Mouse (Mus musculus) midbrain, embryonic 10.5 days (tissue): ENCODE measurements around the gene Pnpo. TPM values are rescaled to one million over a fixed set of nuclear protein-coding genes. Genes with fewer than 3 reads are reported as not detected.

Experiments used
- DNase-seq: peaks from one replicate; pipeline ENCODE4 v3.0.0-alpha.2; 2017; ENCODE audit warnings: low spot score
- H3K27ac ChIP-seq: fragments of 300-500 bp; sonication (generic); replicated peaks from 2 replicates; pipeline ENCODE4 v1.5.1; 2016; ENCODE audit warnings: mild to moderate bottlenecking
- H3K27me3 ChIP-seq: fragments of 300-500 bp; sonication (generic); 2 replicates; pipeline ENCODE4 v1.6.1; 2016; ENCODE audit warnings: low read depth, mild to moderate bottlenecking; ENCODE audit not compliant: poor library complexity, severe bottlenecking
- H3K36me3 ChIP-seq: fragments of 300-500 bp; sonication (generic); 2 replicates; pipeline ENCODE4 v1.6.1; 2016; ENCODE audit warnings: mild to moderate bottlenecking, moderate library complexity
- H3K4me1 ChIP-seq: fragments of 300-500 bp; sonication (generic); 2 replicates; pipeline ENCODE4 v1.6.1; 2016
- H3K4me3 ChIP-seq: fragments of 300-500 bp; sonication (generic); 2 replicates; pipeline ENCODE4 v1.5.1; 2016; ENCODE audit warnings: mild to moderate bottlenecking, moderate library complexity
- H3K9me3 ChIP-seq: fragments of 300-500 bp; sonication (generic); replicated peaks from 2 replicates; pipeline ENCODE4 v1.6.1; 2016; ENCODE audit warnings: mild to moderate bottlenecking
- WGBS: fragments of 180-500 bp; shearing (Covaris S2); methylation state at CpG from one replicate; pipeline ENCODE4 v1.1.7; 2016; 5-methylcytosine and 5-hydroxymethylcytosine counted together
- polyA plus RNA-seq: library from polyadenylated mRNA; unstranded; fragments of >200 nt; fragmentation: Nextera tagmentation; extraction: Ambion mirVana; gene quantifications from 2 replicates; pipeline ENCODE4 v1.2.1, GENCODE M21; 2016

Gene Pnpo
- polyA plus RNA-seq, 1 experiment from 2014 or later, result 32.1 TPM

DNA sequence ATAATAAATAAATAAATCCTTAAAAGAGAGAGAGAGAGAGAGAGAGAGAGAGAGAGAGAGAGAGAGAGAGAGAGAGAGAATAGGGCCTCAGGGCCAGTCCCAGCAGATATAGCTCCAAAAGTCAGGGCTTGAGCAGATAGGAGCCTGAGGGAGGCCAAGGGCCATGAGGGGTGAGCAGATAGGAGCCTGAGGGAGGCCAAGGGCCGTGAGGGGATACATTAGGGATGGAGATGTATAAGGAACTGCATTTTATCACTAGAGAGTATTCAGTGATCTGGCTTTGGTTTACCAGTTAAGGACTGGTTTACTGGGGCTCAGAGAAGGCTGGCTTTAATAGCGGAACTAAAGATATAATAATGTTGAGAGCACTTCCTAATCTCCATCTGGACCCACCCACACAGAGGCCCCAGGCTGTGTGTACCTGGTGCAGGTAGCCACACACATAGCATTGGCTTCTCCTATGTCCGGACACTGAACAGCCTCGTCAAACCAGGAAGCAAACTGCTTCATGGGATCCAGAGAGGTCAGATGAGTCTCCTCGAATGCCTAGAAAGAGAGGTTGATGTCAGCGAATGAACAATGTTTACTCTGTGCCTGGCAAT lies 1.7 kb downstream of the Pnpo start:
- H3K36me3 ChIP-seq, result no peaks in the 10 kb centered on the region
- H3K4me1 ChIP-seq, result peaks cover 30% of the 10 kb centered on the region
- 0 out of 2 replicates have a peak overlapping the region, but pooled peaks have one; percentile 18 for H3K4me3 ChIP-seq
- H3K27ac ChIP-seq, result no peak overlapping the region
- H3K9me3 ChIP-seq, result no peaks in the 10 kb centered on the region
- DNase-seq, result no peak
- 84% methylated on average over 6 of the region's 6 CpGs for WGBS
- H3K27me3 ChIP-seq, result peaks cover 24% of the 10 kb centered on the region

DNA sequence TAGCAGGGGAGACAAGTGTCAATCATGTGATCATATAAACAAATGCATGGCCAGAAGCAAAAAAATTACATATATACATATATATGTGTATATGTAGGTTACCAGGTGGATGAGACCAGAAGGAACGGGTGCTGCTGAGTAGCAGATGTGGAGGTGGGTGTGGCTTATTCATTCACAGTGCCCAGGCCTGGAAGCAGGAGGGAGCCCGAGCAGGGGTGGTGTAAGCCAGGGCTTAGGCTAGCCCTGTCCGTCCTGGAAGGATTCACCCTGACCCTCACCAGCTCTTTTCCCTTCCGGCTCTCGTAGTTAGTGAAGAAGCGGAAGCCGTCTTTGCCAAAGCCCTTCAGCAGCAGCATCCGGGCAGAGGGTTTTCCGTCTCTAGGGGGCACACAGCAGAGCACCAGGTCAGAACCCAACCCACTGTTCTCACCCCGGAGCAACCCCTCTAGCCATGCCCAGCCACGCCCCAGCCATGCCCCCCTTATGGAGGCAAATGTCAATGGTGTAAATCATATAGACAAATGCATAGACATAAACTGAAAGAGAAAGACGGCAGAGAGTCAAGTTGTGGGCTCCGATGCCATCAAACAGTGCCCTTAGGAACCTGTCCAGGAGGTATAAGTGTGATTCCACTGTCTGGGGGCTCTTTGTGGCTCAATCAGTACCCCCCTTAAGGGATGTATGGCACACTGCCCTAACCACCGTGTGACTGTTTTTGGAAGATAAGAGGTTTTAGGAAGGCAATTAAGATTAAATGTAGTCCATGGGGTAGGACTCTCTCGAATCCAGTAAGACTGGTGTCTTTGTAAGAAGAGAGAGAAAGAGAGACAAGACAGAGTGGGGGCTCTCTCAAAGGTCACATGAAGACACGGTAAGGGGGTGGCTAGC lies 3.0 kb downstream of the Pnpo start:
- Histone ChIP-seq H3K4me3 (0 out of 2 replicates have a peak overlapping the region, but pooled peaks have one; percentile 20), H3K36me3 (no peaks in the 10 kb centered on the region), H3K4me1 (peaks cover 23% of the 10 kb centered on the region), H3K9me3 (no peaks in the 10 kb centered on the region), H3K27me3 (peaks cover 24% of the 10 kb centered on the region), H3K27ac (0 out of 2 replicates have a peak overlapping the region, but pooled peaks have one; percentile 2)
- DNase-seq, result no peak
- WGBS, result 82% methylated on average over 16 of the region's 16 CpGs

DNA sequence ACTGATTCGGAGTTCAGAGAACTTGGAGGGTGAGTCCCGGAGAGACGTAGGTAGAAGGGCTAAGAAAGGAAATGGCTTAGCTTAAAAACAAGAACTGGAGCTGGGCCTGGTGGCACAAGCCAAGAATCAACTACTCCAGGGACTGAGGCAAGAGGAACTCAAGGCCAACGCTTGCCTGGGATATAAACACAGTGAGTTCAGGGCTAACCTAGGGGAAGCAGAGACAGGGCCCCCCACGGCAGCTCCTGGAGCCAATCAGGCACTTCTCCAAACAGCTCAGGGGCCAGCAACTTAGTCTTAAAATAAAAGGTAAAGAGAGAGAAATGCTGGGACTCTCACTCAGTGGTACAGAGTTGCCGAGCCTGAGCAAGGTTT lies 5.4 kb downstream of the Pnpo start:
- Histone ChIP-seq H3K27me3 (peaks cover 11% of the 10 kb centered on the region), H3K36me3 (no peaks in the 10 kb centered on the region), H3K9me3 (no peaks in the 10 kb centered on the region), H3K4me1 (peaks cover 19% of the 10 kb centered on the region), H3K27ac (no peak overlapping the region), H3K4me3 (no peak overlapping the region)
- no peak for DNase-seq
- 88% methylated on average over 6 of the region's 6 CpGs for WGBS

DNA sequence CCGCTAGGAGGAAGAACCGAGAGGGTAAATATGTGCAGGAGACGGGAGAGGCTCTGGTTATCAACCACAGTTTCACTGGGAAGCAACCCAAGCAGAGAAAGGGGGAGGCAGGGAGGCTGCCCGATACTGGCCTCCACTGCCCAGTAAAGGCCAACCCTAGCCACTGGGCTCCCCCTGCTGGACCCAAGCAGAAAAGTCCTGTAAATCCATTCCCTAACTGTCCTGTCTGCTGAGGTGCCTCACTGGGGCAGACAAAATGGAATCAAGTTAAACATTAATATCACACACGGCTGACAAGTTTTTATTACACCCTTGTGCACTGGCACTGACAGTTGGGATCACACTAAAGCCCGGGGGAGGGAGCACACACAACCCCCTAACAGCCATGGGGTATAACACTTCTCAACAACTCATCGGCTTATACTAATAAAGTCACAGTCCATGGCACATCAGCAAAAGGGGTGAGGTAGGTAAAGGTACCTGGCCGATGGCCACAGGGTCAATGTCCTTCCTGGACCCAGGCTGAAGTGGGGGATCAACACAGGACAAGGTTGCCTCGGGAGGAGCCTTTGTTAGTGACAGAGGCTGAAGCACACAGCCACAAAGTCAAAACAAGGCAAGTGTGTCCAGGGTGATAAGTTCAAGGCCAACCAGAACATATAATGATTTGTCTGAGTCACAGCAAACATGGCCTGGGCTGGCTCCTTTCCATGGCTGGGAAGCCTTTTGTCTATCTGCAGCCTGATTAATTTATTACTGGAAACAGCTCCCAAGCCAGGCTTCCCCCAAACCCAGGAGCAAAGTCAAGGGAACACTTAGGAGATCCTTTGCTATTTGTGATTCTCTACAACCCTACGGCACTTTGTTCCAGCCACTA lies 6.0 kb downstream of the Pnpo start:
- H3K36me3 ChIP-seq, result no peaks in the 10 kb centered on the region
- DNase-seq, result peak; percentile 56
- peak overlapping the region; percentile 24 for H3K27ac ChIP-seq
- H3K4me1 ChIP-seq, result peaks cover 17% of the 10 kb centered on the region
- no peak overlapping the region for H3K4me3 ChIP-seq
- peaks cover 6% of the 10 kb centered on the region for H3K27me3 ChIP-seq
- no peaks in the 10 kb centered on the region for H3K9me3 ChIP-seq
- 54% methylated on average over 10 of the region's 10 CpGs for WGBS

DNA sequence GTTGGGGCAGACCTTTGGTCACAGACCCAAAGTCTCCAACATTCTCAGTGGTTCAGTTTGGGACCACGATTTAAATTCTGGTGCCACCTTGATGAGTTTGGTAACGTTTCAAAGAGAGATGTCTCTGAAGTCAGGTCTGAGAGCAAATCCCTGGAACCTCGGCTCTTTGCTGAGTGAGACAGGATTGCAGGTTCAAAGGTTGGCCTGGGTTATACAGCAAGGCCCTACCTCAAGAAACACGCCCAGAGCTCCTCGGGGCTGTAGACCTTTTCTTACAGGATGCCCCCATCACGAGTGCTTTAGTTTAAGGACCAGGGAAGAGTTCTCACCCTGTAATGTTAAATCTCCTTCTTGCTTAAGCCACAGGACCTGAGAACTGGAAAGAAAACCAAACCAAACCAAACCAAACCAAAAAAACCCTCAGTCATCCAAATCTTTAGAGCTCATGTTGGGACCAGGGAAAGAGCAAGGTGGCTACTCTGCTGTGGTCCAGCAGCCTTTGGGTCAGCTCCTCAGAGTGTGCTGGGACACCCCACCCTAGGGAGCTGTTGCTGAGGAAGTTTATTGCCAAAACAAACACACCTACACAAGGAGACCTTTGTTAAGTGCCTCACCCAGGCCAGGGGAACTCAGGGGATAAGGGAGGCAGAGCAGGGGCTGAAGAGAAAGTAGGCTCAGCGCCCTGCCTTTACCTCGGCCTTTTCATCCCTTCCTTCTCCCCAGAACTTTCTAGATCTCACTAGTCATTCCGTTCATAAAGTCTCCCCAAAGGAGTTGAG lies 7.7 kb downstream of the Pnpo start:
- WGBS, result 84% methylated on average over 9 of the region's 9 CpGs
- Histone ChIP-seq H3K4me1 (peaks cover 21% of the 10 kb centered on the region), H3K27me3 (no peaks in the 10 kb centered on the region), H3K4me3 (no peak overlapping the region), H3K9me3 (no peaks in the 10 kb centered on the region), H3K27ac (peak overlapping the region; percentile 82; the same call in 1 of the 2 replicates), H3K36me3 (no peaks in the 10 kb centered on the region)
- DNase-seq, result no peak

DNA sequence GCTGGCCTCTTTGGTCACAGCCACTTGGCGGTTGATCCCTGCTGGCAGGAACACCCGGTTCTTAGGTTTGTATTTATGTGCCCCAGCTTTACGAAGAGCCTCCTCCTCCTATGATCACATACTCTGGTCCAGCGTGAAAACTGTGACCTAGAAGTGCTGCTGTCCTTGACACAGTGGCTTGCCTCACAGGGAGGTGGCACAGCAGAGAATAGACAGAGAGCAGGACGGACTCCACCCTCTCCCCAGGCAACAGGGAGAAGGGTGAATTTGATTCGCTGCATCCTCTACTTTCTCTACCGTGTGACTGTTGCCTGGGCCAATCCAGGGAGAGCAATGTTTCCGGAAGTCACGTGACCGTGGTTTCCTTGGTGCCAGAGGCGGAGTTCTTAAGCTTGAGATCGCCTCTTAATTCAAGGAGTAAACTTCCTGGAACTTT lies 8.8 kb downstream of the Pnpo start:
- peak overlapping the region; percentile 82 for H3K27ac ChIP-seq
- no peaks in the 10 kb centered on the region for H3K9me3 ChIP-seq
- H3K27me3 ChIP-seq, result peaks cover 6% of the 10 kb centered on the region
- H3K36me3 ChIP-seq, result no peaks in the 10 kb centered on the region
- H3K4me3 ChIP-seq, result peak overlapping the region; percentile 38
- peaks cover 22% of the 10 kb centered on the region for H3K4me1 ChIP-seq
- 21% methylated on average over 12 of the region's 12 CpGs for WGBS
- peak; percentile 70 for DNase-seq

DNA sequence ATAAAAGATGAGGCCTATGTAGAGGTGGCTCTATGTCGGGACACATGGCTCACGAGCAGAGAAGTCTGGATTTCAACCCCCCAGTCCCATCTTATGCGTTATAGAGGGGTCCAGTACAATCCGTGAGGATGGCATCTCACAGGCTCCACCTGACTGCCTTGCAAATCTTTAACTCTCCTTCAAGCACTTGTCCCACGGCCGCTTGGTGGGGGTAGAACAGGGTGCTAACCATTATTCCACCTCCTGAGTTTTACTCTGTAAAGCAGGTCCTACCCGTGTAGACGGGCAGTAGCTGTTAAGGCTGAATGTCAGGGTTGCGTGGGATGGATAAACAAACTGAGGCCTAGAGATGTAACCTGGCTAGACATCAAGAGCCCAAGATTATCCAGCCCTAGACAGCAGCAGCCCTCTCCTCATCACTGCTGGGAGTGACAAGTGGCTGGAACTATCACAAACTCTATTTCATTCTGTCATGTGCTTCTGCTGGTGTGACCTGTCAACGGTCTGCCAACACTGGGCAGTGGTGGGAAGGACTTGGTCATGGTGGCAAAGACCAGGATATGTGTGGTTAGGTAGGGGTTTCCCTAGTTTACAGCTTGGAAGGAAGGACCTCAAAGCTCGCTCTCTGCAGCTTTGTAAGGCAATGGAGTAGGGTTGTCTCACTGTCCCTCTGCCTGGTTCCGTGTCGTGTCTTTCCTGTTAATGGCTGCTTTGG lies 10.1 kb downstream of the Pnpo start:
- no peak overlapping the region for H3K27ac ChIP-seq
- DNase-seq, result no peak
- H3K4me3 ChIP-seq, result no peak overlapping the region

DNA sequence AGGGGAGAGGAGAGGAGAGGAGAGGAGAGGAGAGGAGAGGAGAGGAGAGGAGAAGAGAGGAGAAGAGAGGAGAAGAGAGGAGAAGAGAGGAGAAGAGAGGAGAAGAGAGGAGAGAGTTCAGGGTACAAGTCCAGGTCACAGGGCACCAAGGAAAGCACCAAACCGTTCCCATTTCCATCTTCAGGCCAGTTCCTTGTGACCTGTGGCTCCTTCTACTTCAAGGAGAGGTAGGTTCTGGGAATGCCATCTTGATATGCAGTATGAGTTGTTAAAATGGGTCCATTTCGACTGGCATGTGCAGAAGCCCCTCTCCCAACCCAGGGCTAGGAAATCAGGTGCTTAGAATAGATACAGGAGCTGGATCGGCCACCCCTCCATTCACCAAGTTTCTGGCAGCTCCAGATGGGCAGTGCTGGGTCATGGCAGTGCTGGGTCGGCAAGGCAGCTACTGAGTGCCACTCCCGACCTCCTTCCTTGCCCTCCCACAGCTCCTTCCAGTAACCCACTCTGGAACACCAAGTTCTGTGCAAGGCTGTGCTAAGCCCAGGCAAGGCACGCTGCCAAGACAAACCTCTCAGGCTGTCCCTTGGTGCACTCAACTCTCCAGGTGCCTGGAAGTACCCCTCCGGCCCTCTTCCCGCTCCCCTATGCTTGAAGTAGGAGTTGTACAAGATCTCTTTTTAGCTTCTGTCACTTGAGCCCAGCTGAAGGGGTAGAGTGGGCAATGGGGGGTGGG lies 12.3 kb downstream of the Pnpo start:
- Histone ChIP-seq H3K27ac (no peak overlapping the region), H3K4me1 (peaks cover 34% of the 10 kb centered on the region), H3K36me3 (no peaks in the 10 kb centered on the region), H3K27me3 (peaks cover 34% of the 10 kb centered on the region), H3K4me3 (no peak overlapping the region), H3K9me3 (no peaks in the 10 kb centered on the region)
- no peak for DNase-seq
- 73% methylated on average over 8 of the region's 8 CpGs for WGBS

More for the DNA sequence above, 10.1 kb downstream of the Pnpo start:
- 90% methylated on average over 13 of the region's 13 CpGs for WGBS
- Histone ChIP-seq H3K27me3 (peaks cover 19% of the 10 kb centered on the region), H3K36me3 (no peaks in the 10 kb centered on the region), H3K4me1 (peaks cover 34% of the 10 kb centered on the region), H3K9me3 (no peaks in the 10 kb centered on the region)

DNA sequence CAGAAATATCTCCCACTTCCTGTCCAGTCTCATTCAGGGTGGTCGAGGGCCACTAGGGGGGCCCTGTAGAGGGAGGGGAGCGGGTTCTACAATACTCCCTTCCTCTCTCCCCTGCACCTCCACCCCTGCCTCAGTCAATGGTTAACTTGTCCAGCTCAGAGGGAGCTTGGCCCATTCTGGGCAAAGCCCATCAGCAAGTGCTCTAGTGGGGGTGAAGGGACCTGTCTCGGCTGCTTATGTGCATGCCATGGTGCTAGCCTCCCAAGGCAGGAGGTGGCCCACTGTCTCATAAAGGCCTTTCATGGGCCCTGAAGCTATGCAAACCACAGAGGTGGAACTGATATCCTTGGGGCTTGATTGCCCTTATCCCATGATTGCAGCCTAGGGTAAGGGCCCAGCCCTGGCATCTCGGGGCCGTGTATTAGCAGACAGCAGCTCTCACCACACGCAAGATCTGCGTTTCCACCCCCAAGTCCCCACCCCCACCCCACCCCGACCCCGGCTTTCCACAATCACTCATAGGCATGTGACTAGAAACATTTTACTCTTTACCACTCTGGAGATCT lies 13.9 kb downstream of the Pnpo start:
- H3K4me3 ChIP-seq, result no peak overlapping the region
- no peaks in the 10 kb centered on the region for H3K9me3 ChIP-seq
- 80% methylated on average over 9 of the region's 9 CpGs for whole genome bisulfite sequencing
- no peak for DNase-seq
- H3K27ac ChIP-seq, result no peak overlapping the region; the same call in 1 of the 2 replicates
- H3K36me3 ChIP-seq, result no peaks in the 10 kb centered on the region
- H3K4me1 ChIP-seq, result peaks cover 27% of the 10 kb centered on the region
- H3K27me3 ChIP-seq, result peaks cover 34% of the 10 kb centered on the region

DNA sequence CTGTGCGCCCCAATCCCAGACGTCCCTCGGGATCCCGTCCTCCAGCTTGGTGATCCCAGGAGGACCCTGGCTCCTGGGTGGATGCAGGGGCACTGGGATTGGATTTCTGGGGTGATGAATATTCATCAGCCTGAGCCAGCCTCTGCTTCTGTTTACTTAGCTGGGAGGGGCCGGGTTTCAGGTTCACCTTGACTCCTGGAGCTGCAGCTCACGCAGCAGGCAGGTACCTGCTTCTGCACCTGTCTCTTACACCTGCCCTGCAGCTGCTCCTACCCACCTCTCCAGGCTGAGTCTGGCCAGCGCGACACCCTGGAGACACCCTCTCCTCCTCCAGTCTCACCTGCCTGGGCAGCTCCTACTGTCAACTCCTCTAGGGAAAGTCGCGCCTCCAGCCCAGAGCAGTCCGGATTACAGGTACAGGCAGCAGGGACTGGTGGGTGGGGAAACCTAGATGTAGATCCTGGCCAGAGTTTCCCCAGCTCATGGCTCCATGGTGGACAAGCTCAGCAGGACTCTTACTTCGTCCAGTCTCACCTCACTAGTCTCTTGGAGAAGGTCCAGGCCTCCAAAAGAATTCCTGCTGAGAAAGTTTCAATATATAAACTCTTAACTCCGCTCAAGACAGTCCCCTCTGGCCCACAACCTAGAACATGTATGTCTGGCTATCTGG lies 14.6 kb downstream of the Pnpo start:
- peaks cover 34% of the 10 kb centered on the region for H3K27me3 ChIP-seq
- H3K36me3 ChIP-seq, result no peaks in the 10 kb centered on the region
- no peaks in the 10 kb centered on the region for H3K9me3 ChIP-seq
- 15% methylated on average over 13 of the region's 13 CpGs for WGBS
- no peak overlapping the region for H3K4me3 ChIP-seq
- DNase-seq, result no peak
- no peak overlapping the region; the same call in 1 of the 2 replicates for H3K27ac ChIP-seq
- peaks cover 21% of the 10 kb centered on the region for H3K4me1 ChIP-seq
